Mouse (Mus musculus) CD4-positive, CD25-positive, alpha-beta regulatory T cell, adult 2 months (primary cell): ENCODE measurements at regions not wholly inside any gene's neighbourhood (a gene's known extent, or its start where the extent isn't known, plus 50 kb on each side); places are given as distances from the start of the nearest gene placed in this dataset.

Experiments
- DNase-seq: peaks from one replicate; pipeline ENCODE4 v3.0.0-alpha.2; 2012; ENCODE audit warnings: low read depth, low spot score

DNA sequence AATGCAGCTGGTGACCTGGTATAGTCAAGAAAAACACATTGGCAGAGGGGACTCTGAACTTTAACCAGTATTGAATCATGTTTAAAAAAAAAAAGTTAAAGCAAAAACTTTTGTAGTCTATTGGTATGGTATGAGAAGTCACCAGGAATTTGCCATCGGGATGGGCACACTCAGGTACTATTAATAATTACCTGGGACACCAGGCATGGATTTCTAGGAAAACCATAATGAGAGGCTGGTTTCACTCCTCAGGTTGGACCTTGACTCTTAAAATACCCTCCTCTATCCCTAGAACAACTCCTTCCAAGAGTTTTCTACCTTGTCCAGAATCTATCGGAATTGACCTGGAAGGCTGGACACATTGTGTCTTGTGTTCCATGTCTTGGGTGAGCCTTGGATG, 155.5 kb upstream of the Foxq1 start:
- no peak for DNase-seq

DNA sequence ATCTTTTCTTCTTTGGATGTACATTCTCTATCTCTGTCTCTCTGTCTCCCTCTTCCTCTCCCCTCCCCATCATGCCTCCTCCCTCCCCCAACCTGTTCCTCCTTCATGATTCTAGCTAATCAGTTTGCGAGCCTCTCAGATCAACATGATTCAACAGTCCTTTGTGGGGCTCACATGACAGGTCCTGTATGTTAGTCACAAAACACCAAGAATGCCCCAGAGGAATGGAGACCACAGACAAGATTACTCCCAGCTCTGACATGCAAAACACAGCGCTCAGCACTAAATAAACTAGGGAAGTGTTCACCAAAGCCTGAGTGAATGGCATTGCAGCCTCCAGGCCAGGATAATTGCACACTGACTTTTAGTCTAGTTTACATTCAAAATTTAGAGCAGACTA, 150.6 kb upstream of the Foxq1 start:
- no peak for DNase-seq

DNA sequence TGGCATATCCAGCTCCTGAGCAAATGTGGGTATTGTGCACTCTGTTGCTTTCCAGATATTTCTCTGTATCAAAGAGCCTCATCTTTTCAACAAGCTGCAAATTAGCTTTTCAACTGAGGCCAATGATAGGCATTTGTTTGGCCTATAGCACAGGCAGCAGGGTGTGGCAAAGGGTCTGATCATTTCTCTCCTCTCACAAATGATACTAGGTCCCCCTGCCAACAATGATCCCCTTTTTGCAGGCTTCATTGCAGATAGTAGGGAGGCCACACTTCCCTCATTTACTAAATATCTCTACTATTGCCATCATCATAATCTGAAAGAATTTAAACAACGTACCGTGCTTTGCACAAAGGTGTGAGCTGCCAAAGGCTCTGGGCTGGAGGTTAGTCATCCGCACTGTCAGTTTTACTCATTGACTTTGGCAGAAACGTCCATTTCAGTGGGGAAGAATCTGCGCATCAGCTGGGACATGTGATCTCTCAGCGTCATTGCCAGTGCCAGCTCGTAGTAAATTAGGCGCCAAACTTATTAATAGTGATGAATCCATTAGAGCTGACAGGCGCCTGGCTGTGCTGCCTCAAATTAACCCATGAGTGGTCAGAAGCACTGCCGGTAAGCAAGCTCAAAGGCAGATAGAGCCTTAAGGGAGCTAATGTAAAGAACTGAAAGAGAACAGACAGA, 147.4 kb upstream of the Foxq1 start:
- DNase-seq = no peak

DNA sequence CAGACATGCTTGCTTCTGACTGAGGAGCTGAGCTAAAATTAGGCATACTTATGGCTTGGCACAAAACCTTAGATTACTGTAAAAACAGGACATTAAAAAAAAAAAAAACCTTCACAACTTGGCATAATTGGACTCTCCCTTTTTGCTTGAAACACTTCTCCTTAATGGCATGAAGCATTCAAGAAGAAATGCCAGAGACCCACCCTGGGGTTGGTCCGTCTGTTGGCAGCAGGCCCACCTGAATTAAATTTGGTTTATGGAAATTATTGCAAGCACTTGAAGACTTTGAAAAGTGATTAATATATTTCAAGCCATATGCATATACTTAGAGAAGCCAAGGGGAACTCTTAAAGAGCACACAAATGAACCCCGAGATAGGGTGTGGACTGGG, 146.8 kb upstream of the Foxq1 start:
- no peak for DNase-seq

DNA sequence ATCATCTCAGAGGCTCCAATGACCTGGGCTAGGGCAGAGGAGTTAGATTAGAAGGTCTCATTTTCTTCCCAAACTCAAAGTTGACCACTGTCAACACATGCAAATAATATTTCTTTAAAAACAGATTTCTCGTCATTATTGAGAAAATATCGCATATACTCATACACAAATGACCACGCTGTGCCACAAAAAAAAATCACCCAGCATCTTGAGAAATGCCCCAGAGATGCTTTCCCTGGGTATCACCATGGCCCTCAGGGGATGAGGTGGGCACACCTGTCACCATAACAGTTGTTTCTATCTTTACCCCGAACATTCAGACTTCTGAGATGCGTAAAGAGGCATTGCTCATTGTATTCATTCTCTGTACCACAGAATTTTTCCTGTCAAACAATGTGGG, 134.4 kb upstream of the Foxq1 start:
- no peak for DNase-seq

DNA sequence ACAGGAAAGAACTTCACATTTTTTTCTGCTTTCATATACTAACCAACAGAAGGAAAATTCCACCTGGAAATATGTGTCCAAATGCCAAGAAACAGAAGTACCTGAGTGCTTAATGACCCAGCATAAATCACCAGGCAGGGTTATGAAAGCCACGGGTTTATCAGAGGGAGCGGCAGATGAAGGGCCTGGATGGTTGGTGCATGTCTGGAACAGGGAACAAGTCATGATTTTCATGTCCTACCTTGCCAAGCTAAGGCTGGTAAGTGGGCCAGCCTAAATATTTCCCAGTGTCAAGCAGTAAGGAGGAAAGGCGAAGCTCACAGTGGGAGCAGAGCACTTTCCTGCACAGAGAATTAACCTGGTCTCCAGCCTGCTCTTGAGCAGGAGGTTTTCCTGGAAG, 132.3 kb upstream of the Foxq1 start:
- no peak for DNase-seq

DNA sequence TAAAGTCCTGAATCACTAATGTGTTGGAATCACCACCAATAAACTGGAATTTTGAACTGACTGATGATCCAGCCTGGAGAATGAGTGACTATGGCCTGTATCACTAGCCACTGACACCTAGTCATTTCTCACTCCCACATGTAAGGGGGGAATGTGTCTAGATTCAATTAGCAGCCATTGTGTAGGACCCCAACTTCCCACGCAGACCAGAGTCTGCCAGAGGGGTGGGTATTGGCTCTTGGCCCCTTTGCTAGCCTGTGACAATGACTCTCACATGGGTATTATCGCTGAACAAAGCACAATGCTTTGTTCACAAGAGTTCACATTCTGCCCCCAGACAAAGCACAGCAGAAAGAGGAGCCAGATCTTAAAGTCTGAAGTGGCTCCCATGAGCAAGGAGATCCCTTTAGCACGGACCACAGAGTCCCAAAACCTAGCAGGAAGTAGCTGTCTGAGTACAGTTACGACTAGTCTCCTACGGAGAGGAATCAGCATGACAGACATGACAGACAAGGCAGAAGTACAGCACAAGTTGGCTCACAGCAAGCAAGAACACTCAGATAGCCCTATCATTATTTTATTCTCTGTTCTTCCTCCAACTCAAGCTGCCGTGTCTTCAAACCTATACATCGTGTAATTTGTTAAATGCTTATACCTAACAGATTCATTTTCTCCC, 130.0 kb upstream of the Foxq1 start:
- no peak for DNase-seq

DNA sequence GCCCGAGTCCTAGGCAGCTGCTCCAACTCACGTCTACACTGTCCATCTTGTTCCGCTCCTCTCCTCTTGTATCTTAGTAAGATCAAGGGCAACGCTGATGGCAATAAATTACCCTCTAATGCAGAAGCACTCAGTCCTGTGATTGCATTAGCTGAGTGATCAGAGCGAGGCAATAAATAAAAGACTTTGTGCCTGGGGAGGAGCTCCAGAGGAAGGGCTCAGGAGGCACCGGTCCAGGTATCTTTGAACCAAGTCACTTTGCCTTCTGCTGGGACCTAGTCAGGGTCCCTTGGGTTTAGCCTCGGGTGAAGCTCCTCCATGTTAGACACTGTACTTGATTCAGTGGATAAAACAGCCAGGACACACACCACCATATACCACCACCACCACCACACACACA, 119.5 kb upstream of the Foxq1 start:
- no peak for DNase-seq

DNA sequence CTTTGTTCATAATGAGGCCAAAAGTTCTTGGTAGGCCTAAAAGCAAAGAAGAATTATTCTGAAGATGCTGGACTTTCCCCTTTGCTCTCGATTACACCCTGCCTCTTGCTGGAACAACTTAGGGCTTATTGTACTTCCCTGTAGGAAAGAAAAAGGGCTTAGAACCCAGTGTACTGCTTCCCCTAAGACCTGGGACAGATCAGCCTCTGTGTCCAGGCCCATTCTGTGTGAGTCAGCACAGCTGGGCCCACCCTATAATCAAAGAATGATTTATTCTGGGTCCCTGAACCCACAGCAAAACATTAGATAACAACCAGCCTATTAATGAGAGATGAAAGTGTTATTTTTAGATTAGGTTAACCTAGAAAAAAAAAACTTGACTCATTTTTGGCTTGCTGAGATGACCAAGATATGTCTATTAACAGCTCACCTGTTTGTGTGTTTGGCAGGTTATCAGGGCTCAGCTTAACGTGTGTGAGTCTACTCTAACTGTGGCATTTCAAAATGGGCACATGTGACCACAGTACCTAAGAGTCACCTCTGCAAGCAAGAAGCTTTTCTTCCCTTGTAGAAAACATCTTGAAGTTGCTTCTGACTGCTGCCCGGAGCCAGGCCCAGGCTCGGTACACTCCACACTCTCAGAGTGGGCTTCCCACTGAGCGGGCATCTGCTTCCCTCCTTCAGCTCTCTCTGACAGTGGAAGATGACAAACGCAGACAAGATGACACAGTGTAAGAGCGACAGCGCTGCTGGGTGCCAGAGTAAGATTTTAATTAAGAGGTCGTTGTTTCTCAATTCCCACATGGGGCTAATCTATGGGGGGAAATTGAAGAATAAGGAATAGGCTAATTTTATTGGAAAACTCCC, 115.9 kb upstream of the Foxq1 start:
- no peak for DNase-seq

DNA sequence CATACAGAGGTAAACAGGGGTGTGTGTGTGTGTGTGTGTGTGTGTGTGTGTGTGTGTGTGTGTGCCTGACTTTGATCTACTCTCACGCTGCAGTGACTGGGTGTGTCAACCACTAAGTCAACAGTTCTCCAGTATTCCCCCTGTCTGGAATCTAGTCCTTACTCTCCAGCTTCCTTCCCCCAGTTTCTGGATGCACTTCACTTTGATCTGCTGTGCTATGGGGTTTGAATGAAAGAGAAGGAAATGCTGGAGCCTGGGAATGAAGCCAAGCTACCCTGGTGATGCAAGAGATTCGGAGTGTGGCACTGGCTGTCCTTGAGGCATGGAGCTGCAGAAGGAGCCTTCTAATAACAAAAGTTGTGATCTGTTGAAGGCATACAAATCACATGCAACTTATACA, 97.1 kb upstream of the Foxq1 start:
- no peak for DNase-seq

DNA sequence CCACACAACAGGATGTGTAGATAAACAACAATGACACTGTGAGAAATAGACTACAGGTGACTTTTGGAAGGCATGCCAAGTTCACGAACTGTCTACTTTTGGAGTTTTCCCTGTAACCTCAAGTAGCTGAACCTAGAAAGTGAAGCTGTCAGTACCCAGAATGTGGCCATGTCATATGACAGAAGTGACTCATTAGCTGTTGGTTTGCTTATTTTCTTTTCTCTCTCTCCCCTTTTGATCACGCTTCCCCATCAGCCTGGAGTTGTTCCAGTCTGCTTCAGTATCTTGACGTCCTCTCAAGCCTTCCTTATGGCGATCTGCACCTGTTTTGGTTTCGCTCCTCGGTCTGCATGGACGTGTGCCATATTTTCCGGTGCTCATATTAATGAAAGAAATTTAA, 90.8 kb upstream of the Foxq1 start:
- no peak for DNase-seq

DNA sequence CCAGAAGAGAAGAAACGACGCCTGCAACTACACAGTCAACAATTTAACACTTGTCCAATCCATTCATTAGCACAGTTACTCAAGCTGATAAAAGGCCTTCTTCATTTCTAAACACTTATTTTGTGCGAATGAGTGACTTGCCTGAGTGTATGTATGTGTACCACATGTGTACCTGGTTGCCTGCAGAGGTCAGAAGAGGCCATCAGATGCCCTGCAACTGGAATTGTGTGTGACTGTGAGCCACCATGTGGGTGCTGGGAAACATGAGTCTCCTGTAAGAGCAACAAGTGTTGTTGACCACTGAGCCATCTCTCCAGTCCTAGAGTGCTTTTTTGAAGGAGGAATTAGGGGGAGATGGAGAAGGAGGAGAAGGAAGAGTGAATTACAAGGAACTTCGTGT, 90.2 kb upstream of the Foxq1 start:
- no peak for DNase-seq

DNA sequence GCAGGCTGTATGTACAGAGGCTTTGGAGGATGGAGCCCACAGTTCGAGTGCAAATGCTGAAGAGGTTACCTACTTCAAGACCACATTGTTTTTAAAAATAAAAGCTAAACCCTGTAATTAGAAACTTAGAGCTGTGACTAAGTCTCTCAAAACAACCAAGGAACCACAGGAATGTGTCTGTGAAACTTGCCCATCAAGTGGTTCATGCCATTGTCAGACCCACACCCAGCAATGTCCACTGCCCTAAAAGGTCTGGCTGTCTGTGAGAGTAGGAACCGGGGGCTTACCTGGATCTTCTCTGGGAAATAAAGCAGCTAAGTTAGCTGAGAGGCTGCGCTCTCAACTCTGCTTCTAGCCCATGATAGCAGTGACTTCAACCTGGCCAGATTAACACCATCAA, 87.8 kb upstream of the Foxq1 start:
- no peak for DNase-seq

DNA sequence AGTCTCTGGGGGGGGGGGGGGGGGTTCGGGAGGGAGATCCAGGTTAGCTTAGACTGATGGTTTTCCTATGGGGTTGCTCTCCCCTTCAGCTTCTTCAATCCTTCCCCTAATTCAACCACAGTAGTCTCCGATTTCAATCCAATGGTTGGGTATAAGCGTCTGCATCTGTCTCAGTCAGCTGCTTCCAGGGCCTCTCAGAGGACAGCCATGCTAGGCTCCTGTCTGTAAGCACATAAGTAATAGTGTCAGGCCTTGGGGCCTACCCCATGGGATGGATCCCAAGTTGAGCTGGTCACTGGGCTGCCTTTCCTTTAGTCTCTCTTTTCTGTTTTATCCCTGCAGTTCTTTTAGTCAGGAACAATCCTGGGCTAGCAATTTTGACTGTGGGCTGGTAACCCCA, 87.0 kb upstream of the Foxq1 start:
- DNase-seq = no peak

DNA sequence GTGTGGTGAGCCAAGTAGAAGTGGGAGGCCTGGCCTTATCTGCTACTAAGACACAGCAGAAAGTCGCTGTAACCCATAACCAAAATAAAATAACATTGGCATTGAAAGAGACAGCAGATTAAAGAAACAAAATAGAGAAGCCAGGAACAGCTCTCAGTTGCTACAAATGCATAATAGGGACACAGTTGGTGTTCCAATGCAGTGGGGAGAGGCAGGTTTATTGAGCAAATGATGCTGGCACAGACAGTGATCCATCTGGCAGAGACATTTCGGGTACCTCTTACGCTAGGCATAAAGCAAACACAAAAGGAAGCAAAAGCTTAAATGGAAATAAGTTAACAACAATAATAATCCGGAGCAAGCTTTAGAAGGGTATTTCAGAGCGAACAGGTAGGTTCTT, 83.6 kb upstream of the Foxq1 start:
- DNase-seq = no peak

DNA sequence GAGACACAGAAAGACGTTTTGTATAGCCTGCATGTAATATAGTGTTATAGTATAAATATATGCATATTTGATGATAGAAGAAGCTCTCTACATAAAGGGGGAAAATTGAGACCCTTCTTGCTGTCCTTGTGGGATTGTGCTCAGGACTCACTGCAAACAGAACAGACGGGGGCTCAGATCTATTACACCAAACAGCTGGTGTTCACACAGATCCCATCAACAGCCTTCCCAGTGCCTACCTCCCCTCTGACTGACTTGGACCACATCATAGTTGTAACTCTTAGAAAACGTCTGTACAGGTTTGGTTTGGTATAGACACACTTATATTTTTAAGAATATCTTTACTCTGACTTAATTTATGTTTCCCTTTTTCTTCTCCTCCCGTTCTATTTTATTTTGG, 83.1 kb upstream of the Foxq1 start:
- DNase-seq = no peak

DNA sequence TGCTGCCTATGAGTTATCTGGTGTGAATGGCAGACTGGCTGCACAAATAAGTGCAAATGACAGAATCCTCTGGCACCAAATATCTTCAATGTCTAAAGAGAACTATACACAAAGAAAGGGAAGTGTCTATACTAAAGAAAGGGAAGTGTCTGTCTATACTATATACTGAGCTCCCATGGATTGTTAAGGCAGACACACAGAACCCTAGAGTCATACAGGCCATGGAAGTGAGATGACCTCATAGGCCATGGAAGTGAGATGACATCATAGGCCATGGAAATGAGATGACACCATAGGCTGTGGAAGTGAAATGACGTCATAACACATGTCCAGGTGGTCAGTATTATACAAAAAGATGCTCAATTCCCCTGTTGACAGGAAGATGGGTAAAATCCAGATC, 82.7 kb upstream of the Foxq1 start:
- no peak for DNase-seq

DNA sequence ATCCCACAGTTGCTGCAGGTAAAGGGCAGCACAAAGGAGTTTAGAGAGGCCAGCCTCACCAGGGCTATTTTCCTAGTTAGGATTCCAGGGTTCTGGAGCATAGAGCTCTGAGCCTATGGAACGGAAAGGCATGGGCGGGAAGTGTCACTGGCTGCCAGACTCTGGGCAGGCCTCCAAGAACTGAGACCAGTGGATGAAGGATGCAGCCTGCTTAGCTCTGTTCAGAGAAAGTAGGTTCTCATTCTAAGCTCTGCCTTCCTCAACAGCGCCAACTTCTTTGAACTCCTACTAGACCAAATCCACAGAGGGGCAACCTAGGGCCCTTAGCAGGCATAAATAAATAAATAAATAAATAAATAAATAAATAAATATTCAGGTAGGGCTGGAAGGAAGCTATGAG, 80.1 kb upstream of the Foxq1 start:
- DNase-seq = no peak

DNA sequence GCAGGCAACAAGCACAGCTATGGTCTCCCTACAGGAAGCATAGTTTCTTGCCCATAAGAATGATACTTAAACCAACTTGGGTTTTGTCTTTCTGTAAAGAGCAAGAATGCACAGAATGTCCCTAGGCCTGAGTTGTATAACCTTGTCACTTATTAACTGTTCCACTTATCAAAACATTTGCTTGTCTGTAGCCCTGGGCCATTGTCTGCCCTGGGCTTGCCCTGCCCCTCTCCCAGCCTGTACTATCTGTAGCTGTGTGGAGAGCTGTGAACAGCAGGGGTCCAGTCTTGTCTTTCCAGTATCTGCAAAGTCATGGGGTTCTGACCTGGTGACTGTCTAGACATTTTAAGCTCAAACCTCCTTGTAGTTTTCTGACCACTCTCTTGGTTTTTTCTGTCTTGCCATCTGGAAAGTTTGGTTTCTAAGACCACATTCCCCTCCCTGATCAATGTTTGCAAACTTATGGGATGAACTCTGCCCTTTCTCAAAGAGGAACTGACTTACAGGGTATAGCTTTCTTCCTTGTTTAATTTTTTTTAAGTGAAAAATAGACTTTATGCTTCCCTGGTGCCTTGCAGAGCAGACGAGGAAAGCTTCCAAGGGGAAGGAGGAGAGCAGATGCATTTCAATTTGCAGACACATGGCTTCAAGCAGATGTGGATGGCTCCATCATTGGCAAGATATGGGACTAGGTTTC, 78.6 kb upstream of the Foxq1 start:
- no peak for DNase-seq

DNA sequence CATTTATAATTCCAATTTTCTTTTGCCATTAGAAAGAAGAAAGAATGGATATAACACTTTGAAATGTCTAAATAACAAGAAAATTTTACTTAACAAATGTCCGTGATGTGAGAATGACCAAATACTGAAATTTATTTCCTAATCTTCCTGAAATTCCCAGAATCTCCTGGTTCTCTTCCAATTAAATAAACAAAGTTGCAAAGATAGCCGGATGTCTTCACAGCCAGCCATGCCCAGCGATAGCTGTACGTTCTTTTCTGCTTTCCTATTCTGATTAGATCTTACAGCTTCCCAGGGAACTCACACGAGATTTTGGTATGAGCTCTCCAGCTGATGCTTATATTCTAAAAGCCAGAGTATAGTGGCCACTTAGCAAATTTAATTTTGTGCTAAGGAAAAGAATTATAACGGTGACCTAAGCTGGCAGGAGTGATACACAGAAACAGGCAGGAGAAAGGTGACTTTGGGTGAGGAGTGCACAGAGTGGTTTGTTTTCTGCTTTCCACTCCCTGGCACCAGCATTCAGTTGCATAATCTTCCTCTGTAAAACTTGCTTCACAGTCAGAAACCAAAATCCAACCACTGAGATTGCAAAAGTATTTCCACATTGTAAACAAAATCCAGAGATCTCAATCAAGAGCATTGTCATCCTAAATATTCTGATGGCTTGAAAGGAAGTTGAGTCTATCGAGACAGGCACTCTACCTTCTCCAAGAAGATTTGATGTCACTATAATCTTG, 74.7 kb upstream of the Foxq1 start:
- no peak for DNase-seq

DNA sequence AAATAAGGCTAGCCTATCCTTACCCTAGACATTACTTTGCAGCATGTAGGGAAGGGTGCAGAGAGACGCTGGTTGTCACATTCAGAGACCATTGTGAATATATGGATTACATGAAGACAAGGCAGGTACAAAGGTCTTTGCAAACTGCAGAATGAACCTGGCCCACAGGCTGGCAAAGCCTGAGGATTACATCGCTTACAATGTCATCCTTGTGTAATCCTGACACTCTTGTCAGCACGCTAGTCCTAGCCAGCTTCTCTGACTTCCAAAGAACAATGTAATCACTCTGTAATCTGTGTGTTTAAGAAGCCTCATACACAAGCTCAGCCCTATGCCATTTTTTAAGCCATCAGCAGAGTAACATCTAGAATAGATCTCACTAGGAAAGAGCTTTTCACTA, 69.6 kb upstream of the Foxq1 start:
- no peak for DNase-seq

DNA sequence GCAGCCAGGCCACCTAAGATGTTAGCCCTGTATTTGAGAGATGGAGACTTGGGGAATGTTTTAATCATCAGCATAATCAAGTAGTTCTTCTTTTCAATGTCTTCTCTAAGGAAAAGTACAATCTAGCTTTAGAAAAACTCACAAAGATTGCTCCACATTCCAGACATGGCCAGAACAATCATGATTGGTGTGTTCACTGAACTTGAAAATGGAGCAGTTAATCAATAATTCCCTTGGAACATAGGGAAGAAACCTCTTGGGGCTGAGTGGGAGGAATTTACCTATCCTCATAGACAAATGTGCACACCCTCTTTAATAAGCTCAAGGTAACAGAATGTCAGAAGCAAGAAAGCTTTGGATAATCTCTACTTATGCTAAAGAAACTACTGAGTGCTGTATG, 67.7 kb upstream of the Foxq1 start:
- no peak for DNase-seq
